Mouse (Mus musculus) kidney, adult 18-20 months (tissue): ENCODE measurements around the gene Olfr1324.
"Not testable (repeated sequence)": the region's sequence is repeated elsewhere in the genome, so short reads cannot be mapped to it uniquely, and the experiment has no call there.

Experiments used
- DNase-seq: peaks from one replicate; pipeline ENCODE4 v3.0.0; 2021

The Olfr1324 gene

DNA sequence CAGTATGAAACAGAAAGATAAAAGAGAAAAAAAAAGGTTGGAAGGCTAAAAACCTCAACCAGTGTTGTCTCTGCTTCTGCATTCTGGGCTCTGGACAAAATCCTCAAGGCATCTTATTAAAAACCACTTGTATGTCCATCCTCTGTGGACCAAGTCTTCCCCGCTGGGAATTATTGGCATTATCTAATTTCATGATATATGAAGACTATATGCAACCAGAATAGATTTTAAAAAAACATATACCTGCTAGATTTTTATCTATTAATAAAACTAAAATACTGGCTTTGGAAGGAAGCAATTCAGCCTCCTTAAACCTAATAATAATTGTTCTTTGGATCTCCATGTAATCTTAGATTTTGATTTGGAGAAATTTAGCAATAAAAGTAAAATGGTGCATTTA lies at the start of gene Olfr1324:
TSS of gene Olfr1324 (minus strand) at position 101 of the 400 bp plus-strand sequence.
- DNase-seq, result no peak

DNA sequence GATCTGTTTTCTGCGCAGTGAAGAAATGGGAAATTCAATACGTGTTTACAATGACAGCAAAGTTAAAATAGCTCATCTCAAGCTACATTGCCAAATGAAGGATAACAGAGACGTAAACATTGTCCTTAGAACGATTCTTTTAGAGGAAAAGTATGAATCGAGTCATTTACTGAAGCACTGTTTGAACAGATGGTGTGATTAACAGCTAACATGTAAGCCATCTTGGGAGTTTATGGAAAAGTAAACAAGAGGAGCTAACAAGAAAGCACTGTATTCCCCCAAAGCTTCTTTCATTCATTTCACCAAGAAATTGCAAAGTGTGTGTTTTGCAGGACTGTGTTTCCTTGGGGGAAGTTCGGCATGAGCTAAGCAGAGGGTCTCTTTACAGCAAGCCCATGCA lies 42.0 kb upstream of the Olfr1324 start:
- not testable (repeated sequence) for DNase-seq

DNA sequence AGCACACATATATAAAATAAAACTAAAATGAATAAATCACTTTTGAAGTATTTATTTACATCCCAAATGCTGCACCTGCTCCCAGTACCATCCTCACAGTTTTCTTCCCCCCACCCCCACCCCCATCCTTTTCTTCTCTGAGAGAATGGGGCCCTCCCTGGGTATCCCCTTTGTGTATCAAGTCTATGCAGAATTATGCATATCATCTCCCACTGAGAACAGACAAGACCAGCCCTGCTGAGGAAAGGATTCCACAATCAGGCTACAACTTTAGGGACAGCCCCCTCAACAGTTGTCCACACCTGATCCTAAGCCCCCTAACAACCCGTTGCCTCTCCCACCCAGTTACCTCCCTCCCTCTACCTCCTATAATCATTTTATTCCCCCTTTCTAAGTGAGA lies 27.8 kb upstream of the Olfr1324 start:
- DNase-seq, result no peak

DNA sequence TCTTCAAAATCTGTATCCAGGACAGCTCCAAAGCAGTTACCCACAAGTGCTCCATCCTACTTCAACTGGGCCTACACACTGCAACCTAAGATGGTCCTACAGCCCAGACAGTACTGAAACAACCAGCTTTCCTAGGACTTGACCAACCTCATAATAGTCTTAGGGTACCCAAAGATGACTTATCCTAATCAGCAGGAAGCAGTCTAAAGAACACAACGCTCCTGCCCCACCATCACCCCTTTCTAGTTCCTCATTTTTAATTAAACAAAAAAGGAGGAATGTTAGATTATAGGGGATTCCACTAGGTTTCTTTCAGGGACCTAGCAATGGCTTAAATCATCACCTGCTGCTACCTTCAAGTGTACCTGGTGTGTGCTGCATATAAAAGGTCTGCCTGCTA lies 15.1 kb upstream of the Olfr1324 start:
- no peak for DNase-seq

DNA sequence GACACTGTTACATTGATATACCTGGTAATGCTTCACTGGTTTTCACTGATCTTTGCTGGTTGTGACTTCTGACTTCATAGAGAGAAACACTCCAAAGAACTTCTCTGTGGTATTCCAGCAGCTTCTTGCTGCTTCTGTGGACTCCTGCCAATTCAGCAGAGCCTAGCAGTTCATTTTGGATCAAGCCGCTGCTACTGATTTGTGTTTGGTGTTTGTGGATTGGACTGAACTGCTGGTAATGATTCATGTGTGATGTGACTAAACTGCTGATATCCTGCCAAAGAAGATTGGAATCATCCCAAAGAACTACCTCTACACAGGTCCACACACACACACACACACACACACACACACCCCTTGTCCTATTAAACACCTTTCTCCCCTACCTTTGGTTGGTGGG lies 14.4 kb upstream of the Olfr1324 start:
- no peak for DNase-seq

DNA sequence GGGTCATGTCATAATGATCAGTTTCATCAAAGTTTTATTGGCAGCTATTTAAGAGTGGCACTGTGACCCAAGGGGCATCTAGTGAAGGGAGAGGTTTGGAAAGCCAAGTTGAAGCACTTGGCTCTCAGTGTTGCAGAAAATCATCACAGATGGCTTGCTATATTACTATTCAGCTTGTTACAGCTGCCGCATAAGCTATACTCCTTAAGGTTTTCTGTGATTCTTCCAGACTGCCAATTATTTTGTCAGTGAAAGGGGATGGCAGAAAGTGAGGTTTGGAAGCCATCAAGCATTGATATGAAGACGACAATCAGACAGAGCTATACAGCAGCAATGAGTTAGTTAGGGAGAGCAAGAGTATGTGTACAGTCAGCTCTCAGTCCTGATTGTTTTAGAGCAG lies 4.2 kb upstream of the Olfr1324 start:
- no peak for DNase-seq

DNA sequence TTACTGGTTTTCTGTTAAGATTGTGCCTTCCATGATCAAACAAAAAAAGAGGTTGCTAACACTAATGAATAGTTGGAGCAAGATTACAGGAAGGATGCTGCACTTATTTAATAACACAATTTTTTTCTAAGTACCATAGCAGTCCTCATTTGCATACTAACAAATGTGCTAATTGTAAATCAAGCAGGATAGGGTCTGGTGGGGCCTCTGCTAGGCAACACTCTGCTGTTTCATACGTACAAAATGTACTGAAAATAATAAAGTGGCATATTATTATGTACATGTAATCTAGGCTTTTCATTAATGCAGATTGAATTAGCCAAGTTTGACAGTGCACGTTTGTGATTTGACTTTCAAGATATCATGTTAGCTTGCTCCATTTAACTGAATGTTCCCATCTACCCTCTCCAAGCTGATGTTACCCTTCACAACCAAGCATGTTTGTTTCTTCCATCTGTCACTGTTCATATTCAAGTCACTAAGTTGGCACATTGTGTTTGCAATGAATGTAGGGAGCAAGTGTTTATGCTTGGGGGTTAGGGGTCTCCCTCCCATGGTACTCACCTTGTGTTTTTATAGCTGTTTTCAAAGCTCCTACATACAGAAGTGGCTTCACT lies 478 bp downstream of the Olfr1324 start:
- no peak for DNase-seq

DNA sequence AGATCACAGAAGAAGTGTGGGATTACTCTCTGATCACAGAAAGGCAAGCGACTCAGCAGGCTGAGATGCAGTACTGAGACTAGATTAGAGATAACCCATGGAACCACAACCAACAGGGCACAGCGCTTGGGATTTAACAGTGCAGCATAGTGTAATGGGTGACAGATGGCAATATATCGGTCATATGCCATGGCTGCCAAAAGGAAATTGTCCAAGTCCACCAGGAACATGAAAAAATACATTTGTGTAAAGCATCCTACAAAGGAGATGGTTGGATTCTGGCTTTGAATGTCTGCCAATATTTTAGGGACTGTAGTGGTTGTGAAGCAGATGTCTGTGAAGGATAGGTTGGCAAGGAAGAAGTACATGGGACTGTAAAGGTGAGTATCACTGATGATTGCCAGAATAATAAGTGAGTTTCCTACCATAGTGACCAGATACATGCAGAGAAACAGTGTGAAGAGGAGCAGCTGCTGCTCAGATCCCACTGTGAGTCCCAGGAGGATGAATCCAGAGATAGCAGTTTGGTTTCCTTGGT lies 2.3 kb downstream of the Olfr1324 start:
- DNase-seq, result no peak

DNA sequence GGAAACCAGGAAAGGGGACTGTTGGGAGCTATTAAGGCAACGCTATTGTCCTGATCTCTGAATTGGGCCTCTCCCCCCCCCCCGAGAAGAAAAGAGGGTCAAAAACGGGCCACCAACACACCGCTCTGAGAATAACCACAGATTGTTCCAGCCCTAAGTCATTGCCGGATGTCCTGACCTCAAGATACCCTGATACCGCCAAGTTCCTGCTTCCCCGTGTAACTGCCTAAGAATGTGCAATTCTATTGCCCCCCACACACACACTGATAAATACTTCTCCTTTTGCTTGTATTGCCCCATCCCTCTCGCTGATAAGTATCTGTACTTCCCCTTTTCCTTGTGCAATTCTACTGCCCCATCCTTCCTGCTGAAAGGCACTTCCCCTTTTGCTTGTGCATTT lies 17.9 kb downstream of the Olfr1324 start:
- not testable (repeated sequence) for DNase-seq

DNA sequence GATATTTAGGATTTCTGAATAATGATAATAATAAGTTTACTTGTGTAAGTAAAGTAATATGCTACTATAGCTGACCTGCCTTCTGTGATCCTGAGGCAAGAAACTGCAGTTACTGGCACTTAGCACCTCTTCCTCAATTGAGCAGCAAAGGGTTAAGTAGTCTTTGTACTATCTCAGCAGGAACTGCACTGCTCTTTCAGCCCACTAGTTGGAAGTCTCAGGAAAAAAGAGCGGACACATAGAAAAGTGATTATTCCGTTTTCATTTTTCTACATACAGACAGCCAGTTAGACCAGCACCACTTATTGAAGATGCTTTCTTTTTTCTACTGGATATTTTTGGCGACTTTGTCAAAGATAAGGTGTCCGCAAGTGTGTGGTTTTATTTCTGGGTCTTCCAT lies 37.7 kb downstream of the Olfr1324 start:
- DNase-seq, result not testable (repeated sequence)

DNA sequence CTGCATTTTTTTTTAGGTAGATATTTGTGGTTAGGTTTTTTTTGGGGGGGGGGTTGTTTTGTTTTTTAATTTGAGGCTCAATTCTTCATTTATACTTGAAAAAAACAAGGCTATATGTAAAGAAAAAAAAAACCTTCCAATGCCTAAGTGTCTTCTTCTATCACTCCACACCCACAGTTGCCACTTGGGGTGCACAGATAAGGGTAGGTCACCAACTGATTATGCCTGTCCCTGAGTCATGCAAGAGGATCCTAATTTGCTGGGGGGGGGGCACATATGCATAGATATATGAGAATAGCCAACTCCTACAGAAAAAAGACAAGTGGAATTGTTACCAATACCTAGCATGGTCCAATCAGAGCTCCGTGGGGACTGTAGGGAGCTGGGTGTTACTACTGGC lies 53.3 kb downstream of the Olfr1324 start:
- DNase-seq, result no peak
